Mouse (Mus musculus) heart, postnatal 0 days (tissue): ENCODE results near the gene Gm44973.

Experiments
- CTCF ChIP-seq: IDR thresholded peaks from 2 replicates; pipeline ENCODE4 v1.5.1; 2016; ENCODE audit warnings: antibody characterized with exemption, control low read depth, low read depth
- EP300 ChIP-seq: IDR thresholded peaks from 2 replicates; pipeline ENCODE4 v1.6.1; 2016; ENCODE audit warnings: antibody characterized with exemption, low read depth

DNA sequence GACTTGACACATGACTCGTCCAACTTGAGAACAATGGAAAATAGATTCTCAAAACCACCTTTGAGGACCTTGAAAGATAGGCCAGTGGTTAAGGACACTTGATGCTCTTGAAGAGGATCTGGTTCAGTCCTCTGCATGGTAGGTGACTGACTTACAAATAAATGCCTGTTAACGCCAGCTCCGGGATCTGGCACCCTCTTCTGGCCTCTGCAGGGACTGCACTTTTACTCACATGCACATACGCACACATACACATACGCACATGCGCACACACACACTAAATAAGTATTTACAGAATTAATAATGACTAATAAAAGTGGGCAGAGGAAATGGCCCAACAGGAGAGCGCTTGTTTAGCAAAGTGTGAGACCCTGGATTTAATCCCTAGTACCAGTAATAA is 38.5 kb upstream of the Gm44973 start:
- TF ChIP-seq CTCF (no peak), EP300 (no peak)
